Mouse (Mus musculus) embryo, embryonic 10 days (tissue): ENCODE results near the gene Bbs5.
"Not testable (repeated sequence)": the region's sequence is repeated elsewhere in the genome, so short reads cannot be mapped to it uniquely, and the experiment has no call there.

Source experiments
- DNase-seq: peaks from one replicate; pipeline ENCODE4 v3.0.0-alpha.2; 2015; ENCODE audit warnings: low spot score

Bbs5 gene

DNA sequence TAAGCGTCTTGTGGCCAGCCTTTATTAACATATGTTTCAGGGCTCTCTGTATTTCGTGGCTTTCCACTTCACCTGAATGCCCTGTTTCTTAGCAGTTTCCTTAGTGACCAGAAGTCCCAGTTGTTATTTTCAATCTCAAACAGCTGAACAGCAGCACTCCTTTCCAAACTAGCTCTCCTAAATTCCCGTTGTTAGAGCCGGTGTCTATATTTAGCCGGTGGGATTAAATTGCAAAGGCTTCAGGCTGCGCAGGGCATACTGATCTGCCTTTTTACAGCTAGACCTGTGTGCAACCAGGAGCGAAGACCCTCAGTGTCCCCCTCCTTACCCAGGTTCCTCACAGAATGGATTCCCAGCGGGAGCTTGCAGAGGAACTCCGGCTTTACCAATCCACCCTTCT, 22.9 kb downstream of the Bbs5 start, which contains the start of gene Klhl41:
Gene Klhl41 (plus strand): TSS at position 268 of the 400 bp plus-strand sequence.
- DNase-seq: no peak

- no peak for DNase-seq
These were observed 26.8 kb downstream of the Bbs5 start for GRCm38 (mm10) chr2:69673723-69674122.

DNA sequence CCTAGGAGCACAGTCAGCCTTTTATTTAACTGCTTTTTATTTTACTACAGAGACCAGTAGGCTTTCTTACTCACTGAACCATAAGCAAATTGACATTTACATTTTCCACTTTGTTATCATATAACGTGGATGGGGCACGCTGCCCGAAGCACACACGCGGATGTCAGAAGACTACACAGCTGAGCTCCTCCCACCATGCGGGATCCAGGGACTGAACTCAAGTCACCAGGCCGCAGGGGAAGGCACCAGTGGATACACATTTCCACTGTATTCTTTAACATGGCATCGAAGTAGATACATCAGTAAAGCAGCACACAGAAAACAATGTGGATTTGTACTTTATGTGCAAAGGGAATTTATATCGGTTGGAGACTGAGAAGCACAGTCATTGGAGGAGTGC, 28.3 kb downstream of the Bbs5 start:
- DNase-seq: no peak

GRCm38 (mm10) chr2:69676713-69677112, 29.7 kb downstream of the Bbs5 start:
- DNase-seq: no peak

GRCm38 (mm10) chr2:69677215-69677614, 30.2 kb downstream of the Bbs5 start:
- not testable (repeated sequence) for DNase-seq

DNA sequence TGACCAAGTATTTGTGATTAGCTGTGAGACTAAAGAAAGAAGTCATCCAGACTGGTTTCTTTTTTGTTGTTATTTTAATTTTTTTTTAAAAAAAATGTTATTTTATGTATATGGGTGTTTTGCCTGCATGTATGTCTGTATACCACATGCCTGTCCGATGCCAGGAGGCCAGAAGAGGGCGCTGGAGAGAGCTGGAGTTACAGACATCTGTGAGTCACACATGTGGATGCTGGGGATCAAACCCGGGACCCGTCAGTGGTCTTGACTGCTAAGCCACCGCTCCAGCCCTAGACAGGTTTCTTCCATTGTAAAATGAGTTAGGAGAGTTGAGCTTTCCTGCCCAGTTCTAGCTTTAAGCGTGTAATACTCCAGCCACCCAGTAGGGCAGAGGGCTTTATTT, 33.0 kb downstream of the Bbs5 start:
- DNase-seq: no peak

DNA sequence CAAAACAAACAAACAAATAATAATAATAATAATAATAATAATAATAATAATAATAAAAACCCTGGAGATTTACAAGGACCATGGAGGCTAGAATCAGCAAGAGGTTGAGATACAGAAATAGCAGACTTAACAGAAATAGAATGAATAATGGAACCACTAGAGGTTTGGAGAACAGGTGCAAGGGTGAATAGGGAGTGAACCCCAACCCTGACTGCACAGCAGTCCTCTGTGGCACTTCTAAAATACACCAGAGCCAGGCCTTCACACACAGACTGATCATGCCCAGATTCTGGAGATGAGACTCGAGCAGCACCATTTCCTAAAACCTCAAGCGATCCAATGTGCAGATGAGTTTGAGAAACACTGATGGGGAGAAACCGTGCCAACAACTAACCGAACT, 35.0 kb downstream of the Bbs5 start:
- no peak for DNase-seq

DNA sequence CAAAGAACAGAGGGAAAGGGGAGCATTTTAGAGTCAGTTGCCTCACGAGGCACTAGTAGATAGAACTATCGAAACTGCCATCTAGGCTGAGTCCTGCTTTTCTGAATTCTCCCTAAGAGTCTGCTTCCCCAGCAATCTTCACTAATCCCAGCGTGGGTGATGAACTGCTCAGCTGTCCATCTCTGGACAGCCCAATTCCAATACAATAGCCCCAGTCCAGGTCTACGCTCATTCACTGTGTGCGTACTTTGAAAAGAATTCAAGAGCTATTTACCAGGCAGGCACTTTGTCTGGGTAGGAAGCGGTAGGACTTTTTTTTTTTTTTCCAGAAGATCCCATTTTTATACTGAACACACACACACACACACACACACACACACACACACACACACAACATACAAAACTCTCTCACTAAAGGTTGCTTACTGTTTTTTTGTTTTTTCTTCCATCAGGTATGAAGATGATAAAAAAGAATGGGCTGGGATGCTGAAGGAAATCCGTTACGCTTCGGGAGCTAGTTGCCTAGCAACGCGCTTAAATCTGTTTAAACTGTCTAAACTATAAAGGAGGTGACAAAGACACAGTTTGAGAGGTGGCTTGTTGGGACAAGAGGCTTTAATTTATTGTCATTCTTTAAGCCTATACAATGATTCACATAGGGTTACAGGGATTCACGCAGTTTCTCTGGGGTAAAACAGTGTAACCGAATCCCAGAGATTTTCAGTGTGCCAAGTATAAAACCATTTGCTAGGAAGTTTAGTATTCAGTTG, 36.2 kb downstream of the Bbs5 start:
- peak; percentile 76 for DNase-seq

- DNase-seq: no peak
These were observed 37.5 kb downstream of the Bbs5 start for GRCm38 (mm10) chr2:69684488-69684887.

DNA sequence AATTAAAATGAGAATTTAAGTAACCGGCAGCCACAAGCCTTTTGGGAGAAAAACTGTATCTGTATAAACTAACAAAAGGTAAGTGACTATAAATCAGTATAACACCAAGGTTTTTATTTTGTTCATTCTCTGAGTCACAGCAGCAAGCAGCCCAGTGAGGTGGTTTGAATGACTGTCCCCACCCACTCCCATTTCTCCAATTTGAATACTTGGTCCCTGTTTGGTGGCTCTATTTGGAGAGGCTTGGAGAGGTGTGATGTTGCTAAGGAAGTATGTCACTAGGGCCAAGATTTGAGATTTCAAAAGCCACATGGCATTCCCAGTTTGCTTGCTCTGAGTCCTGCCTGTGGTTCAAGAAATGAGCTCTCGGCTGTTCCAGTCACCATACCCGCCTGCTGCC, 43.2 kb downstream of the Bbs5 start:
- no peak for DNase-seq

DNA sequence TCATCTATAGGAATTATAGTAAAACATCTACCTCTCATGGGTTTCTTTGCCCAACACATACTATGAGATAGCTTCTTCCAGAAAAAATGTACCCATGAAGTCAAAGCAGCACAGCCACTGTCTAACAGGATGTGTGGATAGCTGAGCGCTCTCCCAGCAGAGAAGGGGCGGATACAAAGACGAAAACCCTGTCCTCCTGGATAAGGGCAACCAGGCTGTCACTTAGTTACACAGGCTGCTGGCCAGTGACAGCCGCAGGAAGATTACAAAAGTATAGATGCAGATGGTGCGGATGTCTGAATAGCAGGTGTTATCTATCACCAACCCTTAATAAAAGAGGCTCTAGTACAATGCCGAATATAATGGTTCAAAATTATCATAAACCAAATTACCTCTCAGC, 43.9 kb downstream of the Bbs5 start:
- DNase-seq: no peak

GRCm38 (mm10) chr2:69693501-69693900, 46.5 kb downstream of the Bbs5 start:
- no peak for DNase-seq

- DNase-seq: no peak
These were observed 53.5 kb downstream of the Bbs5 start for GRCm38 (mm10) chr2:69700446-69700845.

GRCm38 (mm10) chr2:69712171-69712570, 65.2 kb downstream of the Bbs5 start:
- DNase-seq: no peak

DNA sequence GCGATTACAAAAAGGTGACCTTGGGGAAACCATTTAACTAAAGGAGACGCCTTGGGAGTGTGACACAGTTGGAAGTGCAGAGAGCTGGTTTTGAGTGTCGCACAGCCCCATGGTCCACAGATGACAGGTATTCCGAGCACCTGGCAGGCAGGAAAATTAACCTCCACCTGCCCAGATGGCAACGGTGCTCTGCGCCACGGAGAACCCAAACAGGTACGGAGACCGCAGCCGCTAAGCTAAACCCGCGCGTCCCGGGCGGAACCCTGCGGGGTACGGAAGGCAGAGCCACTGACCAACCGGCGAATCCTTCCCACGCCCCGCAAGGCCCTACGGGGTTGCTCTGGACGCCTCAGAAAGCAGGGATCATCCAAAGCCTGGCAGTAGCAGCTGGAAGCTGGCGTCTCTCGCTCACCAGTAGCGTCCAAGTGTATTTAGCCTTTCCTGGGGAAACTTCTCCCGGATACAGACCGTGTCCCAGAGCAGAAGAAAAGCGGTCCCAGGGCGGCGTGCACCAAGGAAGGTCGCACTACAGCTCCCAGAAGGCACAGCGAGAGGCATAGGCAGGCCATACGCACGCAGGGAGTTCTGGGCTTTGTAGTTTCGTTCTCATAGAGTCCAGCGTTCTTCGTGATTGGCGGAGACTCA, 66.1 kb downstream of the Bbs5 start, which contains the start of gene Fastkd1:
Gene Fastkd1 (minus strand): TSS at position 536 of the 645 bp plus-strand sequence.
- peak; percentile 98 for DNase-seq

DNA sequence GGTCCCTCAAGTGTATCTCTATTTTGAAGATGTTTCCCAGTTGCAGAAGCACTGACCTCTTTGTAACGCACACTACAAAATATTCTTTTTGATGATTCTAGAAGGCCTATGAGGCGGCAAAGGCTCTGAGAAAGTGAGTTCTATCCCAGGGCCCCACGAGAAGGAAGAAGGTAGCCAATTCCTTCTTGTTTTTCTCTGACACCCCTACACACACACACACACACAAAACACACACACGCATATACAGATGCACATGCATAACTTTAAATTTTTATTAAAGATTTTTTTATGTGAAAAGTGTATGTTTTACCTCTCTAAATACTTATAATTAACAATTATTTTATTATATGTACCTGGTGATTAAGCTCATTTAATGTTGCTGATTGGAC, 66.6 kb downstream of the Bbs5 start:
- no peak for DNase-seq

GRCm38 (mm10) chr2:69714126-69714525, 67.2 kb downstream of the Bbs5 start:
- DNase-seq: no peak

- no peak for DNase-seq
These were observed 69.5 kb downstream of the Bbs5 start for GRCm38 (mm10) chr2:69716483-69716882.
